Mouse (Mus musculus) intestine, postnatal 0 days (tissue): ENCODE results near the gene Asmt. TPM values are rescaled to one million over a fixed set of nuclear protein-coding genes. Genes with fewer than 3 reads are reported as not detected.
A peak's percentile ranks its signal among the peaks of the same experiment; 100 is the strongest.

Source experiments
- ATAC-seq: fragments of 200-750 bp; cut with Nextera tagmentation; 2 replicates; pipeline ENCODE4 v1.8.0; 2017; ENCODE audit warnings: mild to moderate bottlenecking, moderate TSS enrichment, moderate library complexity
- H3K27ac ChIP-seq: fragments of 300-500 bp; sonication (generic); 2 replicates; pipeline ENCODE4 v1.5.1; 2014; ENCODE audit warnings: mild to moderate bottlenecking, low read depth, low read length, moderate library complexity
- H3K27me3 ChIP-seq: fragments of 300-500 bp; sonication (generic); replicated peaks from 2 replicates; pipeline ENCODE4 v1.6.1; 2014; ENCODE audit warnings: low read length, mixed read lengths; ENCODE audit not compliant: control insufficient read depth, insufficient read depth
- H3K36me3 ChIP-seq: fragments of 300-500 bp; sonication (generic); 2 replicates; pipeline ENCODE4 v1.6.1; 2014; ENCODE audit warnings: mild to moderate bottlenecking, moderate library complexity; ENCODE audit not compliant: control insufficient read depth, insufficient read depth
- H3K4me1 ChIP-seq: fragments of 300-500 bp; sonication (generic); replicated peaks from 2 replicates; pipeline ENCODE4 v1.6.1; 2014; ENCODE audit warnings: antibody characterized with exemption, low read length, mixed read lengths; ENCODE audit not compliant: control insufficient read depth, insufficient read depth
- H3K4me2 ChIP-seq: fragments of 300-500 bp; sonication (generic); replicated peaks from 2 replicates; pipeline ENCODE4 v1.6.1; 2014; ENCODE audit warnings: low read depth, mild to moderate bottlenecking, moderate library complexity
- H3K4me3 ChIP-seq: fragments of 300-500 bp; sonication (generic); 2 replicates; pipeline ENCODE4 v1.5.1; 2014; ENCODE audit warnings: low read depth, low read length
- H3K9ac ChIP-seq: fragments of 300-500 bp; sonication (generic); 2 replicates; pipeline ENCODE4 v1.6.1; 2014; ENCODE audit warnings: mild to moderate bottlenecking, low read depth, low read length
- H3K9me3 ChIP-seq: fragments of 300-500 bp; sonication (generic); 2 replicates; pipeline ENCODE4 v1.6.1; 2016; ENCODE audit warnings: mixed run types; ENCODE audit not compliant: control insufficient read depth
- CTCF ChIP-seq: sonication (generic); IDR thresholded peaks from 2 replicates; pipeline ENCODE4 v1.5.1; 2016; ENCODE audit warnings: low read depth, mild to moderate bottlenecking, control low read depth, antibody characterized with exemption, moderate library complexity
- WGBS: fragments of 180-500 bp; shearing (Covaris S2); extraction: QIAGEN DNeasy Blood & Tissue Kit; methylation state at CpG from one replicate; pipeline ENCODE4 v1.1.7; 2014; 5-methylcytosine and 5-hydroxymethylcytosine counted together
- polyA plus RNA-seq: library from polyadenylated mRNA; unstranded; fragments of >200 nt; fragmentation: Nextera tagmentation; extraction: Ambion mirVana; gene quantifications from 2 replicates; pipeline ENCODE4 v1.2.1, GENCODE M21; 2015

The Asmt gene
- polyA plus RNA-seq, 1 experiment from 2014 or later, result not detected

DNA sequence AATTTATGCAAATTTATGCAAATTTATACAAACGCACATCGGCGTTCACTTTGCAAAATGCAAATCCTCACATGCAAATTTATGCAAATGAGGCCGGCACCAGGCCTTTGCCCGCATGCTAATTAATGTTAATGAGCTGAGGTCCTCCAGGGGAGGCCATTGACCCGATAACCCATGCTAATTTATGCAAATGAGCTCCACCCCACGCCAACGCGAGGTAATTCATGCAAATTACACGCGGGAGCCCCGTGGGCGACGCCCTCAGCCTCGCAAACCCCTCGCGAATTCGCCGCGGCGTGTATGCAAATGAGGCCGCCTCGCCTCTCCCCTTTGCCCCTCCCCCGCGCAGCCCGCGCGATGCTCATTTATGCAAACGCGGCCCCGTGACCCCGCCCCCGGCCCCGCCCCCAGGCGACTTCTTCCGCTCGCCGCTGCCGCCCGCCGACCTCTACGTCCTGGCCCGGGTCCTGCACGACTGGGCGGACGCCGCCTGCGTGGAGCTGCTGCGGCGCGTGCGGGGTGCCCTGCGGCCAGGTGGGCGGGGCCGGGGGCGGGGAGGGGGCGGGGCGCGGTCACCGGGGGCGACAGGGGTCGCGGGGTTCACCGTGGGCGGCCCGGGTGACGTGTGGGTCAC, 4.3 kb downstream of the Asmt start:
- TF ChIP-seq CTCF, result no peak
- 0 out of 2 replicates have a peak, but pooled peaks have one; percentile 5 for ATAC-seq
- Histone ChIP-seq H3K36me3 (peaks cover 4% of the 10 kb centered on the region; the same call in 1 of the 2 replicates), H3K4me1 (no peaks in the 10 kb centered on the region), H3K4me3 (no peak overlapping the region), H3K9ac (no peak overlapping the region), H3K4me2 (no peak overlapping the region), H3K27me3 (no peaks in the 10 kb centered on the region), H3K9me3 (peaks cover 29% of the 10 kb centered on the region), H3K27ac (no peak overlapping the region)
- 94% methylated on average over 67 of the region's 67 CpGs for WGBS

DNA sequence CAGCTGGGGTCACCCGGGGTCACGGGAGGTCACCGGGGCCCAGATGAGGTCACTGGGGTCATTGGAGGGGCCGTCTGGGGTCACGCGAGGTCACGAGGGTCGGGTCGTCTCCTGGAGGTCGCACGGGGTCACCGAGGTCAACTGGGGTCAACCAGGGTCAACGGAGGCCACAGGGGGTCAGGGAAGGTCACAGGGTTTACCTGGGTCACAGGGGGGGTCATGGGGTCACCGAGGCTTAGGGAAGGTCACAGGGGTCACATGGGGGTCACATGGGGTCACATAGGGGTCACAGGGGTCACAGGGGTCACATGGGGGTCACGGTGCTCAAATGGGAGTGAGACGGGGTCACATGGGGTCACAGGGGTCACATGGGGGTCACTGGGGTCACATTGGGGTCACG, 4.8 kb downstream of the Asmt start:
- Histone ChIP-seq H3K27ac (no peak overlapping the region), H3K4me3 (no peak overlapping the region), H3K9me3 (peaks cover 29% of the 10 kb centered on the region), H3K4me2 (no peak overlapping the region), H3K36me3 (peaks cover 4% of the 10 kb centered on the region; the same call in 1 of the 2 replicates), H3K4me1 (no peaks in the 10 kb centered on the region), H3K9ac (no peak overlapping the region), H3K27me3 (no peaks in the 10 kb centered on the region)
- no peak for ATAC-seq
- WGBS, result 98% methylated on average over 17 of the region's 17 CpGs
- no peak for TF ChIP-seq CTCF

DNA sequence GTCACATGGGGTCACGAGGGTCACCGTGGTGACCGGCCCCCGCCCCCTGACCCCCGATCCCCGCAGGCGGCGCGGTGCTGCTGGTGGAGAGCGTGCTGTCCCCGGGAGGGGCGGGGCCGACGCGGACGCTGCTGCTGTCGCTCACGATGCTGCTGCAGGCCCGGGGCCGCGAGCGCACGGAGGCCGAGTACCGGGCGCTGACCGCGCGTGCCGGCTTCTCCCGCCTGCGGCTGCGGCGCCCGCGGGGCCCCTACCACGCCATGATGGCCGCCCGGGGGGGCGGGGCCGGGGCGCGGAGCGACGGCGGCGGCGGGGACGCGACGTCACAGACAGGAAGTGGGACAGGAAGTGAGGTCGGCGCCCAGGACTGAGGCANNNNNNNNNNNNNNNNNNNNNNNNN, 5.2 kb downstream of the Asmt start:
- H3K4me1 ChIP-seq, result no peaks in the 10 kb centered on the region
- no peak overlapping the region for H3K9ac ChIP-seq
- TF ChIP-seq CTCF, result no peak
- H3K27ac ChIP-seq, result no peak overlapping the region
- peaks cover 29% of the 10 kb centered on the region for H3K9me3 ChIP-seq
- peaks cover 4% of the 10 kb centered on the region; the same call in 1 of the 2 replicates for H3K36me3 ChIP-seq
- WGBS, result 96% methylated on average over 29 of the region's 53 CpGs
- H3K27me3 ChIP-seq, result no peaks in the 10 kb centered on the region
- no peak for ATAC-seq
- H3K4me2 ChIP-seq, result no peak overlapping the region
- H3K4me3 ChIP-seq, result no peak overlapping the region
